Mouse (Mus musculus): ENCODE measurements around the gene Ptpn4.

DNA sequence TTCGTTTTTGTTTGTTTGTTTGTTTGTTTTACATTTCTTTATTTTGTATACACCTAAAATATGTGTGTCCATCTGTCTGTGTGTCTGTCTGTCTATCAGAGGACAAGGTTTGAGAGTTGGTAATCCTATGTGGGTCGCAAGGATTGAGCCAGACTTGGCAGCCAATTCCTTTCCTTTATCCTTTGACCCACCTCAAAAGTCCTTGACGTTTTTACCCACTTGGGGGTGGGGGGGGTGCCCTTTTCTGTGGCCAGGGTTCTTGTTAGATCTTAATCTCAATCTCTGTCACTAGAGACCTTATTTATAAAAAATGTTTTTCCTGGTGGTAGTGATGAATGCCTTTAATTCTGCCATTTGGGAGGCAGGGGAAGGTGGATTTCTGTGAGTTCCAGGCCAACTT is 828 bp upstream of the Ptpn4 start:
- TF ChIP-seq POLR2A (IDR thresholded peaks at IDR 0.05; ENCODE audit: borderline replicate concordance, extremely low read depth, insufficient read depth, insufficient read length, poor library complexity, severe bottlenecking) (no peak), CTCF (IDR thresholded peaks at IDR 0.05; ENCODE audit: borderline replicate concordance, extremely low read depth, insufficient read depth, insufficient read length) (no peak)

All from brain, embryonic 14.5 days (tissue).